Mouse (Mus musculus) megakaryocyte, embryonic 14.5 days (primary cell): ENCODE results near the gene Sun1.

Experiments
- FLI1 ChIP-seq: IDR thresholded peaks from 2 replicates; pipeline ENCODE4 v1.6.1; 2012; ENCODE audit warnings: low read length, inconsistent platforms, mixed read lengths
- GATA1 ChIP-seq: IDR thresholded peaks from 3 replicates; pipeline ENCODE4 v1.6.1; 2012; ENCODE audit warnings: mixed read lengths, low read length, inconsistent platforms, borderline replicate concordance

- TF ChIP-seq FLI1 = no peak
- TF ChIP-seq GATA1 = no peak
Measured at GRCm38 (mm10) chr5:139211737-139212385, 11.4 kb downstream of the Sun1 start.
